Mouse (Mus musculus): ENCODE results near the gene Cldn5.

Cldn5 gene

DNA sequence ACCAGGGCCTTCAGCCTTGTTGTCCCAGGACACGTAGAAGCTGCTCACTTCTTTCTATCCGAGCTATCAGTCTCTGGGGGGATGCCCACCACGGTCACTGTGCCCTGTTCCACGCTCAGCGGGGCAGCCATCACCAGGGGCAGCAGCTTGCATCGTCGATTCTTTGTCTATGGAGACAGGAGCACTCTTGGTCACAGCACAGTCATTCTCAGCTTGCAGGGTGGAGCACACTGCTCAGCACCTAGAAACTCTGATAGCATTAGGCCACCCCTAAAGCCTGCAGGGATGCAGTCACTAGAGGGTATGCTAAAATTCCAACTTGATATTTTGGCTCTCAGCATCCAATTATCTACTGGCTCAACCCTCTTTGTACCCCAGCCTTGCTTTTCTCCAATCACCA lies 8.4 kb downstream of the Cldn5 start:
- in situ Hi-C loops (cut with MseI, MboI): no loop called here

DNA sequence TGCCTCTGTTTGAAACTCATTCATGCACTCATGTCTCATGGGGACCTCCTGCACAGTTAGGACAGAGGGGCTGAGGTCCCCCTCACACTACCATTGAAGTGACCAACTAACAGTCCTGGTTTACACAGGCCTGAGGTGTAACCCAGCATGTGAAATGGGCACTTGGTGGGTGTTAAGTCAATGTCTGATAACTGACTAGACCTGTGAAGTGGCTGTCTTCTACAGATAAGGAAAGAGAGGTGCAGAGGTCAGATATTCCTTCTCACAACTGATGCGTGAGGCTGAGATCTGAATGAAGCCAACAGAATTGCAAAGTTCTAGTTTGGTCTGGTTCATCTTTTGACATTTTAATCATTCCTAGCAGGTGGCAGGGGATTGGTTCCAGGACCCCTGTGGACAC lies 8.8 kb downstream of the Cldn5 start:
- in situ Hi-C loops (cut with MseI, MboI): no loop called here

GRCm38 (mm10) chr16:18786652-18787051 lies 10.0 kb downstream of the Cldn5 start:
- in situ Hi-C loops (cut with MseI, MboI): no loop called here

DNA sequence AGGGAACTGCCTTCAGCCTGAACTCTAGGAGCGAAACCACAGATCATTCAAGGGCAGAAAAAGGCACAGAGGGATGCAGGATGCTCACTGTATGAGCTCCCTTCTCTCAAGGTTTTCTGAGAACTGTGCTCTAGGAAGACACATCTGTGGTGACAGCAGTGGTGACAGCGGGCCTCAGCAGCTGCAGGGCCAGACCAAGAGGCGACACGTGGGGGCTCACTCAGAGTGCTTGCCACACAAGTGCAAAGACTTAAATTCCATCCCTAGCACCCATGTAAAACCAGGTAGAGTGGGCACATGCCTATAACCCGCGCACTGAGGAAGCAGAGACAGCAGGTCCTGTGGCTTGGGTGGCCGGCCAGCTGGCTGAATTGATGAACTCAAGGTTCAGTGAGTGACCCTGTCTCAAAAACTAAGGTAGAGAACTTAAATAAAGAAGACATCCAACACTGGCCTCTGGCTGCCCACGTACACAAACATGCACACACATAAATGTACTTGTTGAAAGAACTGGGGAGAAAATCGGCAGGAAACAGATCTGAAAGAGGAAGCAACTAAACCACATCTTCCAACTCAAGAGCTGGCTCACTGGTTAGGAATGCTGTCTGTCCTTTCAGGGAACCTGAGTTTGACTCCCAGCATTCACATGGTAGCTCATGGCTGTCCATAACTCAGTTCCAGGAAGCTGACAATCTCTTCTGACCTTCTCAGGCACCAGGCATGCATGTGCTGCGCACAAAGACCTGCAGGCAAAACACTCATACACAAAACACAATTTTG lies 12.2 kb downstream of the Cldn5 start:
- in situ Hi-C loops (cut with MseI, MboI): no loop called here

DNA sequence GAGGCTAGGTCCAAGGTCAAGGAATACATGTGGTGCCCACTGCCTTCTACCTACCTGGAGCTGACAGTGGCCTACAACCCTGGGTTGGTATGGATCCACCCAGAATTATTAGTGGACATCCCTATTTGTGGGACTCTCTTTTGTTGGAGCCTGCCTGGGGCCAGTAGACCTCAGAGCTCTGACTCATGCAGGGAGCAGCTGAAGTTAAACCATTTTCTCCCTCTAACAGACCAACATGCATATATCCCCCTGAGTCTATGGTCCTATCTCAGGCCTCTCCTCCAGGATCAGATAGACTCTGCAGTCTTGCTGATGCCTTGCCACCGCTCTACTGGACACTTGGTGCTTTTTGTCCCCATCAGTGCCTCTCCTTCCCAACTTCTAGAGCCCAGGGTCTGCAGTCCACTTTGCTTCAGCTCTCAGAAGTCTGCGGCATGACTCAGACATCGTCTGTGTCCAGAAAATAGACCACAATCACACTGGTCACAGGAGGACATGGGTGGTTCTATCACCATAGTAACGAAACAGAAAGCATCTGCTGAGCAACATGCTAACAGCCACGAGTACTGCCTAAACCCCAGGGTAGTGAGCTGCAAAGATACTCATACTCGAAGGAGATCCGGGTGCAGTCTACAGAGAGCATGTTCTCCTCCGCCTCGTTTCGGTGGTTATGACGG lies 18.7 kb downstream of the Cldn5 start:
- in situ Hi-C loops (cut with MseI, MboI): loop anchor here in 1 of 2 experiments (5.0 kb wide), 1 partner anchor 98 kb away; no protein-coding TSS in a partner anchor

GRCm38 (mm10) chr16:18796645-18797044 lies 20.0 kb downstream of the Cldn5 start:
- in situ Hi-C loops (cut with MseI, MboI): loop anchor here in 1 of 2 experiments (5.0 kb wide), 1 partner anchor 99 kb away; no protein-coding TSS in a partner anchor

DNA sequence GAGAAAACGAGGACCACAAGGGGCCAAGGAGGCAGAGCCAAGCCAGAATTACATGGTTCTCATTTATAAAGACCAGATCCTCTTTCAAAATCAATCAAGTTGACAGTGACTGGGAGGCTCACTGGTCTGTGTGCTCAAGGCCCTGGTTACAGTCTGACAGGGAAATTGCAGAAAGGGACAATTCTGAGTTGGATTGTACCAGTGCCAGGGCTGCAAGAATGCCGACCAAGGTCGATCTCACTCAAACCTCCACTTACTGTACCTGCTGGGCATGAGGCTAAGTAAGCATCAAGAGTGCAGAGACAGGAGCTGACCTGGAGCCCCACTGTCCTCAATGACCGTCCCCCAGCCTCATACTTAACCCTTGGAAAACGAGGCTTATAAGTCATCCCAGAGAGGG lies 21.5 kb downstream of the Cldn5 start:
- in situ Hi-C loops (cut with MseI, MboI): loop anchor here in 1 of 2 experiments (5.0 kb wide), 1 partner anchor 101 kb away; no protein-coding TSS in a partner anchor

DNA sequence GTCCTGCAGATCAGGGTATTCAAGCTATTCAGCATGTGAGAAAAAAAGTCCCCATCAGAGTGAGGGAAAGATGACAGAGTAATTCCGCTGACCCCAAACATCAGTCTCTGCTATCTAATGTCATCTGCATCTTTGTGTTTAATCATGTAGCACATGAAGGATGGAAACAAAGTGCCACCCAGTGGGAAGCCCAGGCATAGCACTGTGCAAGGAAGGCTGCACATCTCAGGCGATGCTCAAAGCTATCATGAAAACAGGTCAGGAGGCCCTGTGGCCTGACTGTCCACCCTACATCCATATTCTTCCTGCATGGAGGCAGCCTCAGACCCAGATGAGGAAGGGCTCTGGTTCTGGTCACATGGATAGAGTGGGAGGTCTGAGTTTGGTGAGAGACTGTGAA lies 22.2 kb downstream of the Cldn5 start:
- in situ Hi-C loops (cut with MseI, MboI): loop anchor here in 1 of 2 experiments (5.0 kb wide), 1 partner anchor 102 kb away; no protein-coding TSS in a partner anchor

GRCm38 (mm10) chr16:18805746-18806145 lies 29.1 kb downstream of the Cldn5 start:
- in situ Hi-C loops (cut with MseI, MboI): no loop called here

DNA sequence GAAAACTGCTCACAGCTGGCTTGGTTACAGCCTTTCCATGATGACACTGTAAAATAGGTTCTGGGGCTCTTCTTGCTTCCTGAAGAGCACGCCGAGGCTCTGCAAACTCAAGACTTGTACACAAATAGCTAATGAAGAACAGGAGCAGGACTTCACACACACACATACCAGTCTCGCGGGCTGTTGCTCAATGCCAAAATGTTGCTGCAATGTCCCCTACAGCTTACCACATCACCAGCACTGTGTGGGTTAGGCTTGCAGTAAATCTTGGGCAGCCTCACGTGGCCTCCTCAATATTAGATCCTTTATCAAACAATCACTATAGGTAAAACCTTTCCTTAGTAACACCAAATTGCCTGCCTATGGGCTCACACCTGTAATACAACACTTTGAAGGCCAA lies 32.4 kb downstream of the Cldn5 start:
- in situ Hi-C loops (cut with MseI, MboI): no loop called here

DNA sequence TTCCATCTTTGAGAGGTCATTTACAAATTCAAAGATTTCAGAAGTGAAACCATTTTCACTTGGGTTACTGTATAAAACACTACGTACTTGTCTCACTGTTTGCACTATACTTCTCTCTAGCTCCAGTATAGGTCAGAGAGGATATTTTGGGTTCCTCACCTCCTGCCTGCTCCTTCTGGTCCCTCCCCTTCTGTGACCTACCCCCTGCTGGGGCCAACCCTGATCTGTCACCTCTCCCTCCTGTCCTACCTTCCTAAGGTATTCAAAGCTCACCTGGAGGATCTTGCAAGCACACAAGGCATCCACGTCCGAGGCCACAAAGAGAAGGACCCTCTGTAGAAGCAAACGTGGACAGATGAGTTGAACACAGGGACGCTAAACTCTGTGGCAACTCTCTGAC lies 34.4 kb downstream of the Cldn5 start:
- in situ Hi-C loops (cut with MseI, MboI): no loop called here

- in situ Hi-C loops (cut with MseI, MboI): no loop called here
Observed at GRCm38 (mm10) chr16:18811468-18812384, 35.1 kb downstream of the Cldn5 start, which contains the start of the genes Ufd1 and Cdc45. Gene Ufd1 (plus strand): TSS chr16:18811779. Gene Cdc45 (minus strand): TSS chr16:18811987.

DNA sequence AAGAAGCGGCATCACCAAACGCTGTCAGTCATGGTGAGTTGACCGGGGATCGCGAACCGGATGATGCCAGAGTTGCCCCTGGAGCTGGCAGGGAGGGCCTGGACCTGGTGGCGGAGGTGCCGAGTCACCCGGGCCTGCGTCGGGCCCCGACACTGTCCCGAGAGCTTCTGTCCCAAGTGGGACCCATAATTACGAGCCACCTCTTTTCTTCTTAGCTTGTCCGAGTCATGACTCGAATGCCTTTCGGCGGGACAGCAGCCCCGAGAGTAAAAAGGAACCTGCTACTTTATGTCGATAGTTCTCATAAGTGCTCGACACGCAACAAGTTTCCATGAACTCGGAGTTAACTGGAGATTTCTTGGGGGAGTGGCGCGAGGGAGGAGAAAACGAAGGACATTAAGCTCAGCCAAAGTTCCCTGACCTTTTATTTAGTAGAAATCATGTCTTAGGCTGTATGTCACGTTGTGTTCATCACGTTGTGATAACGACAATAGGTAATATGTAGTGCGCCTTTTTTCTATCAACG lies 35.8 kb downstream of the Cldn5 start:
- in situ Hi-C loops (cut with MseI, MboI): no loop called here

DNA sequence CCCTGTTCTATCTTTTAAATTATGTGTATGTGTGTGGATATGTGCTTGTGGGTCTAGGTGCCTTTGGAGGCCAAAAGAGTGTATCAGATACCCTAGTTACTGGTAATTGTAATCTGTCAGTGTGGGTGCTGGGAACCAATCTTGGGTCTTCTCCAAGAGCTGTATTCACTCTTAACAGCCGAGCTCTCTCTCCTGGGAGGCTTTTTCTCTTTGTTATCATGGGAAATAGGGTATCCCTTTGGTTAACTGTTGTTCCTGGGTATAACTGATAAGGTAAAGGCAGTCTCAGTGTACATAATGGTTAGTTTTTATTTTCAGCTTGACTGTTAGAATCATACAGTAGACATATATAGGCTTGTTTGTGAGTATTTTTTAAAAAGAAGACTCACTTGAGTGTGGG lies 45.7 kb downstream of the Cldn5 start:
- in situ Hi-C loops (cut with MseI, MboI): no loop called here

DNA sequence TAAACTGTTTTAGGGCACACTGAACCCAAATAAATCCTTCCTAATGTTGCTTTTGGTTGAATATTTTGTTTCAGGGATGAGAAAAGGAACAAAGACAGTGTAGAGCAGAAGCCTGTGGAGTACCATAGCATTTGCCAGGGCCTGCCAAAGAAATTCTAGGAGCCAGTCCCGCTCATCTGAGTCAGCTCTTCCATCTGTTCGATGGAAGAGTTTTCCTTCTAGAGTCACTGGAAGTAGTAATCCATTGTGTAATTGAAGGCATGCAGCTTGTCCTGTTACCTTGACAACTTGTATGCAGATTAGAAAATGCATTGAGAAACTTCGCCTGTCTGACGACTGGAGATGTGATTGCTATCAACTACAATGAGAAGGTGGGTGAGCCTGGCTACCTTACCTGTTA lies 46.3 kb downstream of the Cldn5 start:
- in situ Hi-C loops (cut with MseI, MboI): no loop called here
